Mouse (Mus musculus): ENCODE results near the gene Cacna1i.

Gene Cacna1i

GRCm38 (mm10) chr15:80271858-80272396 is 15.1 kb upstream of the Cacna1i start:
- DNase-seq (ENCODE audit: low read depth in 1 of 2, low spot score in 2 of 2) = no peak

- no peak for DNase-seq (ENCODE audit: low read depth in 1 of 2, low spot score in 2 of 2)
Observed at GRCm38 (mm10) chr15:80277107-80277506, 9.9 kb upstream of the Cacna1i start.

- no peak for DNase-seq (ENCODE audit: low read depth in 1 of 2, low spot score in 2 of 2)
Observed at GRCm38 (mm10) chr15:80277625-80278024, 9.4 kb upstream of the Cacna1i start.

GRCm38 (mm10) chr15:80278121-80278759 is 8.8 kb upstream of the Cacna1i start:
- DNase-seq (ENCODE audit: low read depth in 1 of 2, low spot score in 2 of 2) = no peak

- no peak for DNase-seq (ENCODE audit: low read depth in 1 of 2, low spot score in 2 of 2)
Observed at GRCm38 (mm10) chr15:80279053-80279452, 8.0 kb upstream of the Cacna1i start.

GRCm38 (mm10) chr15:80280646-80281045 is 6.4 kb upstream of the Cacna1i start:
- no peak for DNase-seq (ENCODE audit: low read depth in 1 of 2, low spot score in 2 of 2)

GRCm38 (mm10) chr15:80288036-80288435 is 998 bp downstream of the Cacna1i start:
- no peak for DNase-seq (ENCODE audit: low read depth in 1 of 2, low spot score in 2 of 2)

GRCm38 (mm10) chr15:80289436-80289835 is 2.4 kb downstream of the Cacna1i start:
- DNase-seq (ENCODE audit: low read depth in 1 of 2, low spot score in 2 of 2) = peak; percentile 19 to 52

- DNase-seq (ENCODE audit: low read depth in 1 of 2, low spot score in 2 of 2) = no peak
Observed at GRCm38 (mm10) chr15:80297146-80297545, 10.1 kb downstream of the Cacna1i start.

- no peak for DNase-seq (ENCODE audit: low read depth in 1 of 2, low spot score in 2 of 2)
Observed at GRCm38 (mm10) chr15:80303779-80304178, 16.7 kb downstream of the Cacna1i start.

GRCm38 (mm10) chr15:80304188-80304587 is 17.1 kb downstream of the Cacna1i start:
- no peak for DNase-seq (ENCODE audit: low read depth in 1 of 2, low spot score in 2 of 2)

GRCm38 (mm10) chr15:80306146-80306545 is 19.1 kb downstream of the Cacna1i start:
- no peak for DNase-seq (ENCODE audit: low read depth in 1 of 2, low spot score in 2 of 2)

- no peak for DNase-seq (ENCODE audit: low read depth in 1 of 2, low spot score in 2 of 2)
Observed at GRCm38 (mm10) chr15:80314731-80315130, 27.7 kb downstream of the Cacna1i start.

- DNase-seq (ENCODE audit: low read depth in 1 of 2, low spot score in 2 of 2) = no peak
Observed at GRCm38 (mm10) chr15:80316966-80317634, 30.1 kb downstream of the Cacna1i start.

GRCm38 (mm10) chr15:80317841-80318530 is 30.9 kb downstream of the Cacna1i start:
- DNase-seq (ENCODE audit: low read depth in 1 of 2, low spot score in 2 of 2) = no peak

GRCm38 (mm10) chr15:80318543-80319255 is 31.7 kb downstream of the Cacna1i start:
- DNase-seq (ENCODE audit: low read depth in 1 of 2, low spot score in 2 of 2) = no peak

- no peak for DNase-seq (ENCODE audit: low read depth in 1 of 2, low spot score in 2 of 2)
Observed at GRCm38 (mm10) chr15:80319315-80319714, 32.3 kb downstream of the Cacna1i start.

- no peak for DNase-seq (ENCODE audit: low read depth in 1 of 2, low spot score in 2 of 2)
Observed at GRCm38 (mm10) chr15:80319921-80320320, 32.9 kb downstream of the Cacna1i start.

- no peak for DNase-seq (ENCODE audit: low read depth in 1 of 2, low spot score in 2 of 2)
Observed at GRCm38 (mm10) chr15:80325207-80325606, 38.2 kb downstream of the Cacna1i start.

GRCm38 (mm10) chr15:80325756-80326155 is 38.7 kb downstream of the Cacna1i start:
- no peak for DNase-seq (ENCODE audit: low read depth in 1 of 2, low spot score in 2 of 2)

- DNase-seq (ENCODE audit: low read depth in 1 of 2, low spot score in 2 of 2) = no peak
Observed at GRCm38 (mm10) chr15:80326947-80327346, 39.9 kb downstream of the Cacna1i start.
